In the genomic region with DNA sequence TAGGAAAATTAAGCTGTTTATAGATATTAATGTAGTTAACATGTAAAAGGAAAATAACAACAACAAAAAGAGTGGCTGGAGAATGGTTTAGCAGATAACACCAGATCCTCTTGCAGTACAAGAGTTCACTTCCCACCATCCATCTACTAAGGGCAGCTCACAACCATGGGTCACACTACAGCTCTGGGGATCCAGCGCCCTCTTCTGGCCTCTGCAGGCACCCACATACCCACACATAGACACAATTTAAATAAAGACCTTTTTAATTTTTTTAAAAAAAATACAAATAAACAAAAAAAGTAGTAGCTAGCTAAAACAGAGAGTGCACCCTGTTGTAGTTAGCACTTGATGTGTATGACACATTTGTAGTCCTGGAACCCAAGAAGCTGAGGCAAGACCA, we compare ENCODE assay signal across 10 mouse cellular contexts. TPM values are rescaled to one million over a fixed set of nuclear protein-coding genes. Genes with fewer than 3 reads are reported as not detected.
DNase-seq lines count a peak whose midpoint lies in the region; ATAC-seq and TF ChIP-seq lines count a peak whose summit lies in the region.
"Had no signal": no experiment of that assay in that cellular context is flagged by ENCODE, and none has a peak within 500 bp of the region (broad histone marks: within the 10 kb centered on the region; RNA-seq: fewer than 3 reads in every experiment).

No protein-coding gene starts in this region.

- no peak overlapping the region for H3K4me3 ChIP-seq in forebrain, postnatal 0 days (ENCODE audit: low read depth, low read length)
- H3K4me3 ChIP-seq: embryonic facial prominence, embryonic 15.5 days had no signal

- no peak overlapping the region for H3K27ac ChIP-seq in forebrain, postnatal 0 days (ENCODE audit: low read depth, low read length)
- H3K27ac ChIP-seq: embryonic facial prominence, embryonic 15.5 days had no signal

- peak overlapping the region; percentile 18; the same call in 1 of the 2 replicates for H3K4me2 ChIP-seq in forebrain, postnatal 0 days (ENCODE audit: low read depth)
- H3K4me2 ChIP-seq: embryonic facial prominence, embryonic 15.5 days had no signal

- peaks cover 6% of the 10 kb centered on the region for H3K4me1 ChIP-seq in forebrain, postnatal 0 days (ENCODE audit: insufficient read depth)

- TF ChIP-seq CTCF in forebrain, postnatal 0 days (IDR thresholded peaks at IDR 0.05; ENCODE audit: low read depth): peak; percentile 40; the same call in 1 of the 2 replicates

- no peaks in the 10 kb centered on the region for H3K9me3 ChIP-seq in forebrain, postnatal 0 days (ENCODE audit: low read length)
- H3K9me3 ChIP-seq: embryonic facial prominence, embryonic 15.5 days had no signal

- no peak for ATAC-seq in forebrain, postnatal 0 days

- no peaks in the 10 kb centered on the region for H3K27me3 ChIP-seq in forebrain, postnatal 0 days (ENCODE audit: insufficient read depth, low read length)
- H3K27me3 ChIP-seq: embryonic facial prominence, embryonic 15.5 days had no signal

- H3K9ac ChIP-seq in forebrain, postnatal 0 days: no peak overlapping the region
- H3K9ac ChIP-seq: embryonic facial prominence, embryonic 15.5 days had no signal

- 32% methylated on average over 1 of the region's 1 CpGs for WGBS in forebrain, postnatal 0 days

- DNase-seq in gastrocnemius, postnatal 14 days: peak; percentile 6
- DNase-seq in gastrocnemius, postnatal 4 days (ENCODE audit: low spot score in 2 of 2): no peak
- peak; percentile 82 for DNase-seq in 416B (ENCODE audit: low read depth)
- DNase-seq in WW6 (ENCODE audit: low read depth, low spot score): peak; percentile 20
- DNase-seq in forebrain, postnatal 0 days: no peak
- DNase-seq in lung, postnatal 10 days: peak; percentile 43
- peak; percentile 31 to 55 for DNase-seq in spleen, postnatal 14 days (ENCODE audit: low spot score in 2 of 2)
- no peak for DNase-seq in yolk sac, embryonic 10.5 days (ENCODE audit: low spot score)

- intact Hi-C loops in gastrocnemius, postnatal 14 days (cut with DNase I; ENCODE audit: low total_unique reads): loop anchor here (10.0 kb wide), 1 partner anchor 78 kb away; no protein-coding TSS in a partner anchor

- no peaks in the 10 kb centered on the region for H3K36me3 ChIP-seq in forebrain, postnatal 0 days (ENCODE audit: insufficient read depth)

RNA-seq across cellular contexts. Expression of gene Arih1, which starts 4.0 kb away (rescaled TPM):
- 10 to 100 TPM; 77.7 to 82.2 TPM for total RNA-seq in gastrocnemius, postnatal 14 days (2021)
- 100 to 1,000 TPM in 1 of 2 experiments, 10 to 100 TPM in 1; 92.5 to 101 TPM for total RNA-seq in gastrocnemius, postnatal 4 days (2021)
- 62.0 and 70.8 TPM in 2 replicates for total RNA-seq in forebrain, postnatal 0 days (2014; rRNA removed)
- polyA plus RNA-seq in forebrain, postnatal 0 days (2015; fragmentation: Nextera tagmentation; extraction: Ambion mirVana): 5.1 and 7.6 TPM in 2 replicates

RNA-seq across cellular contexts. Expression of gene Hexa, which starts 56.9 kb away (rescaled TPM):
- 10 to 100 TPM; 21.2 to 22.4 TPM for total RNA-seq in gastrocnemius, postnatal 14 days (2021)
- total RNA-seq in gastrocnemius, postnatal 4 days (2021): 10 to 100 TPM; 30.0 to 35.1 TPM
- 48.1 and 50.7 TPM in 2 replicates for total RNA-seq in forebrain, postnatal 0 days (2014; rRNA removed)
- 46.3 and 49.9 TPM in 2 replicates for polyA plus RNA-seq in forebrain, postnatal 0 days (2015; fragmentation: Nextera tagmentation; extraction: Ambion mirVana)

RNA-seq across cellular contexts. Expression of gene Tmem202, which starts 57.2 kb away (rescaled TPM):
- total RNA-seq in gastrocnemius, postnatal 14 days (2021): under 1 TPM; 0.42 to 0.43 TPM
- under 1 TPM; 0.42 to 0.65 TPM for total RNA-seq in gastrocnemius, postnatal 4 days (2021)
- total RNA-seq in forebrain, postnatal 0 days (2014; rRNA removed): 0.38 and 1.8 TPM in 2 replicates
- polyA plus RNA-seq in forebrain, postnatal 0 days (2015; fragmentation: Nextera tagmentation; extraction: Ambion mirVana): 1.2 TPM in 2 replicates
- polyA plus RNA-seq: embryonic facial prominence, embryonic 15.5 days; neural tube, embryonic 11.5 days had no signal

Comparison
In these comparisons a context has a peak if more than half of its experiments do, and no peak if none do; other contexts are left out.
1. DNase-seq: peak in gastrocnemius, postnatal 14 days (single experiment), 416B (single experiment), WW6 (single experiment), lung, postnatal 10 days (single experiment) and spleen, postnatal 14 days (2 of 2); none in gastrocnemius, postnatal 4 days (0 of 2), forebrain, postnatal 0 days (single experiment) and yolk sac, embryonic 10.5 days (single experiment).